Comparison of ENCODE assay signal across 13 mouse cellular contexts in genomic region chr3:97255706-97256339, GRCm38 (mm10). TPM values are rescaled to one million over a fixed set of nuclear protein-coding genes. Genes with fewer than 3 reads are reported as not detected.
DNase-seq lines count a peak whose midpoint lies in the region; ATAC-seq and TF ChIP-seq lines count a peak whose summit lies in the region.
"Had no signal": no experiment of that assay in that cellular context is flagged by ENCODE, and none has a peak within 500 bp of the region (broad histone marks: within the 10 kb centered on the region; RNA-seq: fewer than 3 reads in every experiment).

No protein-coding gene starts in this region.

- no peak for TF ChIP-seq EP300 in liver, postnatal 0 days (IDR thresholded peaks at IDR 0.05; ENCODE audit: low read depth)

- no peak overlapping the region for H3K27ac ChIP-seq in kidney, adult 2 months (ENCODE audit: insufficient read depth, low read depth, low read length)
- peak overlapping the region; percentile 83 for H3K27ac ChIP-seq in embryonic facial prominence, embryonic 10.5 days (replicated peaks)
- no peak overlapping the region for H3K27ac ChIP-seq in hindbrain, embryonic 12.5 days
- H3K27ac ChIP-seq in midbrain, embryonic 16.5 days (ENCODE audit: low read length), result 0 out of 2 replicates have a peak overlapping the region, but pooled peaks have one; percentile 29
- no peak overlapping the region for H3K27ac ChIP-seq in liver, postnatal 0 days (ENCODE audit: low read depth)
- H3K27ac ChIP-seq: embryonic facial prominence, embryonic 15.5 days; liver, embryonic 13.5 days had no signal

- TF ChIP-seq POLR2A in kidney, adult 2 months (IDR thresholded peaks at IDR 0.05; ENCODE audit: low read depth, low read length), result no peak

- peaks cover 10% of the 10 kb centered on the region for H3K9me3 ChIP-seq in embryonic facial prominence, embryonic 10.5 days
- H3K9me3 ChIP-seq in hindbrain, embryonic 12.5 days (replicated peaks), result no peaks in the 10 kb centered on the region
- no peaks in the 10 kb centered on the region for H3K9me3 ChIP-seq in midbrain, embryonic 16.5 days (replicated peaks; ENCODE audit: control insufficient read depth, low read length, poor library complexity, severe bottlenecking)
- H3K9me3 ChIP-seq in liver, postnatal 0 days (ENCODE audit: low read length), result peaks cover 2% of the 10 kb centered on the region; the same call in 1 of the 2 replicates
- H3K9me3 ChIP-seq: embryonic facial prominence, embryonic 15.5 days; liver, embryonic 13.5 days had no signal

- peak; percentile 52; the same call in 1 of the 2 replicates for ATAC-seq in hindbrain, embryonic 12.5 days (ENCODE audit: low FRiP score)
- ATAC-seq in midbrain, embryonic 16.5 days, result peak; percentile 54; the same call in 1 of the 2 replicates
- ATAC-seq in liver, postnatal 0 days, result no peak
- ATAC-seq: inflammation-experienced regulatory T-cells, adult 6 months had no signal

- H3K4me1 ChIP-seq in kidney, adult 2 months (ENCODE audit: control insufficient read depth, insufficient read depth, low read length), result 0 out of 2 replicates have a peak, but pooled peaks cover 3% of the 10 kb centered on the region
- H3K4me1 ChIP-seq in embryonic facial prominence, embryonic 10.5 days, result peaks cover 47% of the 10 kb centered on the region
- peaks cover 31% of the 10 kb centered on the region for H3K4me1 ChIP-seq in hindbrain, embryonic 12.5 days
- H3K4me1 ChIP-seq in midbrain, embryonic 16.5 days (ENCODE audit: control insufficient read depth, insufficient read depth, low read length), result peaks cover 19% of the 10 kb centered on the region
- H3K4me1 ChIP-seq in liver, postnatal 0 days (ENCODE audit: insufficient read depth), result 0 out of 2 replicates have a peak, but pooled peaks cover 5% of the 10 kb centered on the region

- 56% methylated on average over 9 of the region's 9 CpGs for whole genome bisulfite sequencing in kidney, adult 2 months
- 31% methylated on average over 9 of the region's 9 CpGs for WGBS in embryonic facial prominence, embryonic 10.5 days
- 34% methylated on average over 9 of the region's 9 CpGs for WGBS in hindbrain, embryonic 12.5 days
- 28% methylated on average over 9 of the region's 9 CpGs for WGBS in midbrain, embryonic 16.5 days
- WGBS in liver, postnatal 0 days (ENCODE audit: insufficient replicate concordance), result 41% methylated on average over 9 of the region's 9 CpGs

- no peak for TF ChIP-seq CTCF in kidney, adult 2 months (conservative IDR thresholded peaks at IDR 0.05; ENCODE audit: insufficient read depth, insufficient read length, low read depth, low read length)
- no peak for TF ChIP-seq CTCF in liver, postnatal 0 days (IDR thresholded peaks at IDR 0.05; ENCODE audit: low read depth)

- no peaks in the 10 kb centered on the region for H3K36me3 ChIP-seq in kidney, adult 2 months (ENCODE audit: control insufficient read depth, insufficient read depth, low read length)
- peaks cover 22% of the 10 kb centered on the region for H3K36me3 ChIP-seq in embryonic facial prominence, embryonic 10.5 days (replicated peaks)
- H3K36me3 ChIP-seq in hindbrain, embryonic 12.5 days, result peaks cover 3% of the 10 kb centered on the region; the same call in 1 of the 2 replicates
- H3K36me3 ChIP-seq in midbrain, embryonic 16.5 days (ENCODE audit: control insufficient read depth, insufficient read depth, low read length), result no peaks in the 10 kb centered on the region
- H3K36me3 ChIP-seq in liver, postnatal 0 days (replicated peaks; ENCODE audit: insufficient read depth, low read length), result no peaks in the 10 kb centered on the region
- H3K36me3 ChIP-seq: liver, embryonic 13.5 days had no signal

- no peaks in the 10 kb centered on the region for H3K27me3 ChIP-seq in kidney, adult 2 months (replicated peaks; ENCODE audit: control insufficient read depth, insufficient read depth, low read length)
- no peaks in the 10 kb centered on the region for H3K27me3 ChIP-seq in embryonic facial prominence, embryonic 10.5 days (replicated peaks; ENCODE audit: low read depth, poor library complexity, severe bottlenecking)
- H3K27me3 ChIP-seq in hindbrain, embryonic 12.5 days, result no peaks in the 10 kb centered on the region
- no peaks in the 10 kb centered on the region for H3K27me3 ChIP-seq in midbrain, embryonic 16.5 days (ENCODE audit: control insufficient read depth, insufficient read depth, low read depth, low read length)
- no peaks in the 10 kb centered on the region for H3K27me3 ChIP-seq in liver, postnatal 0 days (ENCODE audit: insufficient read depth, low read length)
- H3K27me3 ChIP-seq: embryonic facial prominence, embryonic 15.5 days; liver, embryonic 13.5 days had no signal

- peak; percentile 7 for DNase-seq in kidney, adult 2 months
- no peak for DNase-seq in kidney, adult 8-10 months
- peak; percentile 38 for DNase-seq in embryonic facial prominence, embryonic 10.5 days (ENCODE audit: low spot score)
- no peak for DNase-seq in cerebellum, adult 11-12 months
- DNase-seq in urinary bladder, adult 2 months (ENCODE audit: low spot score), result no peak
- no peak for DNase-seq in liver, postnatal 0 days
- DNase-seq: adrenal gland, postnatal 36 days; liver, embryonic 13.5 days had no signal

- H3K9ac ChIP-seq in hindbrain, embryonic 12.5 days, result no peak overlapping the region
- H3K9ac ChIP-seq in midbrain, embryonic 16.5 days (ENCODE audit: low read depth, low read length), result no peak overlapping the region
- no peak overlapping the region for H3K9ac ChIP-seq in liver, postnatal 0 days (replicated peaks)
- H3K9ac ChIP-seq: embryonic facial prominence, embryonic 15.5 days; liver, embryonic 13.5 days had no signal

- H3K4me2 ChIP-seq in hindbrain, embryonic 12.5 days (replicated peaks), result no peak overlapping the region
- H3K4me2 ChIP-seq in midbrain, embryonic 16.5 days (ENCODE audit: low read length), result peak overlapping the region; percentile 10; the same call in 1 of the 2 replicates
- no peak overlapping the region for H3K4me2 ChIP-seq in liver, postnatal 0 days (ENCODE audit: low read depth, low read length)
- H3K4me2 ChIP-seq: embryonic facial prominence, embryonic 15.5 days; liver, embryonic 13.5 days had no signal

- no peak overlapping the region for H3K4me3 ChIP-seq in kidney, adult 2 months (ENCODE audit: insufficient read depth, low read depth, low read length)
- peak overlapping the region; percentile 25; the same call in 1 of the 2 replicates for H3K4me3 ChIP-seq in embryonic facial prominence, embryonic 10.5 days
- no peak overlapping the region for H3K4me3 ChIP-seq in hindbrain, embryonic 12.5 days
- no peak overlapping the region for H3K4me3 ChIP-seq in midbrain, embryonic 16.5 days (ENCODE audit: low read depth, low read length)
- no peak overlapping the region for H3K4me3 ChIP-seq in liver, postnatal 0 days (ENCODE audit: low read depth, low read length)
- H3K4me3 ChIP-seq: embryonic facial prominence, embryonic 15.5 days; liver, embryonic 13.5 days; myocyte had no signal

RNA-seq across cellular contexts. Expression of gene Bcl9, which starts 41.9 kb away (rescaled TPM):
- 7.6 and 9.0 TPM in 2 replicates for polyA plus RNA-seq in kidney, adult 2 months (2012; rRNA removed)
- 60.9 and 73.5 TPM in 2 replicates for polyA plus RNA-seq in embryonic facial prominence, embryonic 10.5 days (2016; fragmentation: Nextera tagmentation; extraction: Ambion mirVana)
- 72.8 and 82.3 TPM in 2 replicates for polyA plus RNA-seq in hindbrain, embryonic 12.5 days (2016; fragmentation: Nextera tagmentation; extraction: Ambion mirVana)
- polyA plus RNA-seq in midbrain, embryonic 16.5 days (2015; fragmentation: Nextera tagmentation; extraction: Ambion mirVana), result 78.3 and 92.4 TPM in 2 replicates
- polyA plus RNA-seq in urinary bladder, adult 2 months (2012; rRNA removed), result 6.9 and 15.1 TPM in 2 replicates
- polyA plus RNA-seq in liver, postnatal 0 days (2015; fragmentation: Nextera tagmentation; extraction: Ambion mirVana), result 3.7 and 4.5 TPM in 2 replicates

Comparison
In these comparisons a context has a peak if more than half of its experiments do, and no peak if none do; other contexts are left out.
1. DNase-seq: peak in kidney, adult 2 months (single experiment) and embryonic facial prominence, embryonic 10.5 days (single experiment); none in kidney, adult 8-10 months (0 of 2), cerebellum, adult 11-12 months (single experiment), urinary bladder, adult 2 months (single experiment) and liver, postnatal 0 days (single experiment).
2. H3K27ac ChIP-seq: peak in embryonic facial prominence, embryonic 10.5 days (single experiment) and midbrain, embryonic 16.5 days (single experiment); none in kidney, adult 2 months (single experiment), hindbrain, embryonic 12.5 days (single experiment) and liver, postnatal 0 days (single experiment).